Comparison of ENCODE assay signal across 10 mouse cellular contexts in genomic region chr12:8889117-8889665, GRCm38 (mm10). TPM values are rescaled to one million over a fixed set of nuclear protein-coding genes. Genes with fewer than 3 reads are reported as not detected.
DNase-seq lines count a peak whose midpoint lies in the region; ATAC-seq and TF ChIP-seq lines count a peak whose summit lies in the region.
"Had no signal": no experiment of that assay in that cellular context is flagged by ENCODE, and none has a peak within 500 bp of the region (broad histone marks: within the 10 kb centered on the region; RNA-seq: fewer than 3 reads in every experiment).

No protein-coding gene starts in this region.

- WGBS in forebrain, embryonic 11.5 days = 26% methylated on average over 10 of the region's 10 CpGs
- WGBS in hindbrain, embryonic 13.5 days = 20% methylated on average over 10 of the region's 10 CpGs
- WGBS in stomach, embryonic 14.5 days = 24% methylated on average over 10 of the region's 10 CpGs

- no peak overlapping the region for H3K9ac ChIP-seq in forebrain, embryonic 11.5 days (ENCODE audit: low read length)
- H3K9ac ChIP-seq in hindbrain, embryonic 13.5 days = no peak overlapping the region
- H3K9ac ChIP-seq in stomach, embryonic 14.5 days (replicated peaks; ENCODE audit: low read depth, low read length) = no peak overlapping the region
- H3K9ac ChIP-seq: embryonic facial prominence, embryonic 12.5 days; neural tube, embryonic 12.5 days had no signal

- peak; percentile 54 for TF ChIP-seq CTCF in bone marrow macrophage, adult 2 months (IDR thresholded peaks at IDR 0.05; ENCODE audit: low read depth, low read length)

- intact Hi-C loops in left cerebral cortex, postnatal 14 days (cut with DNase I) = loop anchor here (2.0 kb wide), 1 partner anchor 114 kb away; no protein-coding TSS in a partner anchor

- peak; percentile 72 to 78 for DNase-seq in left cerebral cortex, adult 18-20 months (ENCODE audit: low spot score in 2 of 2)
- DNase-seq in left cerebral cortex, adult 11 months (ENCODE audit: low spot score) = no peak
- DNase-seq in forebrain, embryonic 11.5 days (ENCODE audit: low spot score) = peak; percentile 81
- peak; percentile 59 to 78 for DNase-seq in left cerebral cortex, postnatal 14 days (ENCODE audit: low spot score in 2 of 2)

- no peak for TF ChIP-seq POLR2A in bone marrow macrophage, adult 2 months (IDR thresholded peaks at IDR 0.05; ENCODE audit: borderline replicate concordance, low read depth, low read length)

- no peak overlapping the region for H3K27ac ChIP-seq in bone marrow macrophage, adult 2 months (ENCODE audit: insufficient read depth, low read depth, low read length)
- H3K27ac ChIP-seq in forebrain, embryonic 11.5 days (ENCODE audit: low read depth, low read length) = no peak overlapping the region
- H3K27ac ChIP-seq in hindbrain, embryonic 13.5 days = no peak overlapping the region
- H3K27ac ChIP-seq in stomach, embryonic 14.5 days (ENCODE audit: low read length) = peak overlapping the region; percentile 4; the same call in 1 of the 2 replicates
- H3K27ac ChIP-seq: embryonic facial prominence, embryonic 12.5 days; neural tube, embryonic 12.5 days had no signal

- no peaks in the 10 kb centered on the region for H3K4me1 ChIP-seq in bone marrow macrophage, adult 2 months (ENCODE audit: control insufficient read depth, insufficient read depth, low read length)
- H3K4me1 ChIP-seq in forebrain, embryonic 11.5 days (replicated peaks; ENCODE audit: control insufficient read depth, insufficient read depth, low read length) = peaks cover 6% of the 10 kb centered on the region; the same call in 1 of the 2 replicates
- peaks cover 17% of the 10 kb centered on the region for H3K4me1 ChIP-seq in hindbrain, embryonic 13.5 days (replicated peaks)
- H3K4me1 ChIP-seq in stomach, embryonic 14.5 days (ENCODE audit: control insufficient read depth, insufficient read depth, low read length) = peaks cover 18% of the 10 kb centered on the region

- ATAC-seq in forebrain, embryonic 11.5 days (replicated peaks; ENCODE audit: low FRiP score) = no peak
- peak; percentile 50; the same call in 1 of the 2 replicates for ATAC-seq in hindbrain, embryonic 13.5 days (ENCODE audit: low FRiP score)
- peak; percentile 86 for ATAC-seq in monocyte, adult 5-6 weeks (replicated peaks; ENCODE audit: insufficient number of reproducible peaks, low FRiP score, low TSS enrichment, poor library complexity, severe bottlenecking)
- no peak for ATAC-seq in stomach, embryonic 14.5 days (ENCODE audit: insufficient number of reproducible peaks, insufficient read depth, low FRiP score, low read depth)

- H3K27me3 ChIP-seq in forebrain, embryonic 11.5 days (ENCODE audit: control insufficient read depth, insufficient read depth, low read length) = no peaks in the 10 kb centered on the region
- H3K27me3 ChIP-seq in hindbrain, embryonic 13.5 days = no peaks in the 10 kb centered on the region
- no peaks in the 10 kb centered on the region for H3K27me3 ChIP-seq in stomach, embryonic 14.5 days (ENCODE audit: control insufficient read depth, insufficient read depth, low read length)
- H3K27me3 ChIP-seq: embryonic facial prominence, embryonic 12.5 days; neural tube, embryonic 12.5 days had no signal

- H3K36me3 ChIP-seq in forebrain, embryonic 11.5 days (ENCODE audit: control insufficient read depth, insufficient read depth, low read length) = no peaks in the 10 kb centered on the region
- H3K36me3 ChIP-seq in hindbrain, embryonic 13.5 days = no peaks in the 10 kb centered on the region
- H3K36me3 ChIP-seq in stomach, embryonic 14.5 days (ENCODE audit: control insufficient read depth, insufficient read depth, low read length) = no peaks in the 10 kb centered on the region
- H3K36me3 ChIP-seq: embryonic facial prominence, embryonic 12.5 days; neural tube, embryonic 12.5 days had no signal

- H3K4me3 ChIP-seq in bone marrow macrophage, adult 2 months (ENCODE audit: insufficient read depth, low read length) = no peak overlapping the region
- H3K4me3 ChIP-seq in forebrain, embryonic 11.5 days (ENCODE audit: low read depth, low read length) = no peak overlapping the region
- H3K4me3 ChIP-seq in hindbrain, embryonic 13.5 days = no peak overlapping the region
- no peak overlapping the region for H3K4me3 ChIP-seq in stomach, embryonic 14.5 days (ENCODE audit: low read depth, low read length)
- H3K4me3 ChIP-seq: embryonic facial prominence, embryonic 12.5 days; neural tube, embryonic 12.5 days had no signal

- no peak overlapping the region for H3K4me2 ChIP-seq in forebrain, embryonic 11.5 days (ENCODE audit: low read depth, low read length, severe bottlenecking)
- H3K4me2 ChIP-seq in hindbrain, embryonic 13.5 days = no peak overlapping the region
- H3K4me2 ChIP-seq in stomach, embryonic 14.5 days (replicated peaks; ENCODE audit: low read depth, low read length) = no peak overlapping the region
- H3K4me2 ChIP-seq: embryonic facial prominence, embryonic 12.5 days; neural tube, embryonic 12.5 days had no signal

- H3K9me3 ChIP-seq in forebrain, embryonic 11.5 days (ENCODE audit: control insufficient read depth, low read length) = no peaks in the 10 kb centered on the region
- no peaks in the 10 kb centered on the region for H3K9me3 ChIP-seq in hindbrain, embryonic 13.5 days
- H3K9me3 ChIP-seq in stomach, embryonic 14.5 days (ENCODE audit: control insufficient read depth, low read depth, low read length) = no peaks in the 10 kb centered on the region
- H3K9me3 ChIP-seq: embryonic facial prominence, embryonic 12.5 days; neural tube, embryonic 12.5 days had no signal

RNA-seq across cellular contexts. Expression of gene Laptm4a, which starts 32.3 kb away (rescaled TPM):
- 100 to 1,000 TPM; 184 to 192 TPM for total RNA-seq in left cerebral cortex, adult 18-20 months (2021)
- 394 and 417 TPM in 2 replicates for polyA plus RNA-seq in bone marrow macrophage, adult 2 months (2012; ENCODE audit: insufficient read depth, insufficient read length, missing spikeins)
- polyA plus RNA-seq in forebrain, embryonic 11.5 days (2014; fragmentation: Nextera tagmentation; extraction: Ambion mirVana) = 196 and 197 TPM in 2 replicates
- 229 and 244 TPM in 2 replicates for polyA plus RNA-seq in hindbrain, embryonic 13.5 days (2015; fragmentation: Nextera tagmentation; extraction: Ambion mirVana)
- total RNA-seq in left cerebral cortex, postnatal 14 days (2021) = 100 to 1,000 TPM; 179 to 188 TPM
- 314 to 883 TPM (median 672 TPM) in 3 replicates for total RNA-seq in monocyte, adult 5-6 weeks (2017)
- polyA plus RNA-seq in stomach, embryonic 14.5 days (2014; fragmentation: Nextera tagmentation; extraction: Ambion mirVana) = 148 and 186 TPM in 2 replicates

RNA-seq across cellular contexts. Expression of gene Matn3, which starts 58.5 kb away (rescaled TPM):
- total RNA-seq in left cerebral cortex, adult 18-20 months (2021) = under 1 TPM in 1 of 2 experiments, not detected in 1; 0.12 TPM
- polyA plus RNA-seq in bone marrow macrophage, adult 2 months (2012; ENCODE audit: insufficient read depth, insufficient read length, missing spikeins) = not detected in 2 replicates
- polyA plus RNA-seq in forebrain, embryonic 11.5 days (2014; fragmentation: Nextera tagmentation; extraction: Ambion mirVana) = 1.8 and 2.0 TPM in 2 replicates
- polyA plus RNA-seq in hindbrain, embryonic 13.5 days (2015; fragmentation: Nextera tagmentation; extraction: Ambion mirVana) = 0.22 and 0.71 TPM in 2 replicates
- total RNA-seq in left cerebral cortex, postnatal 14 days (2021) = under 1 TPM; 0.17 to 0.22 TPM
- total RNA-seq in monocyte, adult 5-6 weeks (2017) = not detected in 3 replicates
- 0.13 and 0.29 TPM in 2 replicates for polyA plus RNA-seq in stomach, embryonic 14.5 days (2014; fragmentation: Nextera tagmentation; extraction: Ambion mirVana)

Comparison
In these comparisons a context has a peak if more than half of its experiments do, and no peak if none do; other contexts are left out.
1. ATAC-seq: peak in hindbrain, embryonic 13.5 days (single experiment) and monocyte, adult 5-6 weeks (single experiment); none in forebrain, embryonic 11.5 days (single experiment) and stomach, embryonic 14.5 days (single experiment).